Mouse (Mus musculus): ENCODE measurements around the gene R3hdm4.

- TF ChIP-seq POLR2A (IDR thresholded peaks at IDR 0.05; ENCODE audit: insufficient read depth, low read depth, low read length) = no peak
- no peak for TF ChIP-seq CTCF (IDR thresholded peaks at IDR 0.05)
- no peak for TF ChIP-seq EP300 (IDR thresholded peaks at IDR 0.05; ENCODE audit: insufficient read depth, low read depth, low read length)
Observed at GRCm38 (mm10) chr10:79896306-79896705, 24.7 kb downstream of the R3hdm4 start.

Measured in heart, adult 2 months (tissue).